Mouse (Mus musculus) neural tube, embryonic 14.5 days (tissue): ENCODE results near the gene Fut2. TPM values are rescaled to one million over a fixed set of nuclear protein-coding genes. Genes with fewer than 3 reads are reported as not detected.

ENCODE experiments used
- ATAC-seq: fragments of 200-750 bp; cut with Nextera tagmentation; 2 replicates; pipeline ENCODE4 v1.8.0; 2017; ENCODE audit warnings: low read depth, mild to moderate bottlenecking, moderate TSS enrichment, moderate library complexity
- H3K27ac ChIP-seq: fragments of 300-500 bp; sonication (generic); 2 replicates; pipeline ENCODE4 v1.5.1; 2014; ENCODE audit warnings: low read depth, mild to moderate bottlenecking, control low read depth, low read length, moderate library complexity, mixed read lengths
- H3K27me3 ChIP-seq: fragments of 300-500 bp; sonication (generic); 2 replicates; pipeline ENCODE4 v1.6.1; 2014; ENCODE audit warnings: low read length; ENCODE audit not compliant: control insufficient read depth, insufficient read depth
- H3K36me3 ChIP-seq: fragments of 300-500 bp; sonication (generic); 2 replicates; pipeline ENCODE4 v1.6.1; 2014; ENCODE audit warnings: low read length, mixed read lengths; ENCODE audit not compliant: control insufficient read depth, insufficient read depth
- H3K4me1 ChIP-seq: fragments of 300-500 bp; sonication (generic); 2 replicates; pipeline ENCODE4 v1.6.1; 2014; ENCODE audit warnings: low read length; ENCODE audit not compliant: control insufficient read depth, insufficient read depth
- H3K4me2 ChIP-seq: fragments of 300-500 bp; sonication (generic); 2 replicates; pipeline ENCODE4 v1.6.1; 2014; ENCODE audit warnings: mild to moderate bottlenecking, low read depth, low read length, control low read depth
- H3K4me3 ChIP-seq: fragments of 300-500 bp; sonication (generic); 2 replicates; pipeline ENCODE4 v1.5.1; 2014; ENCODE audit warnings: low read depth, low read length, control low read depth, mixed read lengths
- H3K9ac ChIP-seq: fragments of 300-500 bp; sonication (generic); replicated peaks from 2 replicates; pipeline ENCODE4 v1.6.1; 2014; ENCODE audit warnings: low read depth, mild to moderate bottlenecking, control low read depth, low read length, mixed read lengths
- H3K9me3 ChIP-seq: fragments of 300-500 bp; sonication (generic); 2 replicates; pipeline ENCODE4 v1.6.1; 2016; ENCODE audit warnings: low read length; ENCODE audit not compliant: control insufficient read depth
- WGBS: fragments of 180-500 bp; shearing (Covaris S2); extraction: QIAGEN DNeasy Blood & Tissue Kit; methylation state at CpG from one replicate; pipeline ENCODE4 v1.1.7; 2014; 5-methylcytosine and 5-hydroxymethylcytosine counted together
- polyA plus RNA-seq: library from polyadenylated mRNA; unstranded; fragments of >200 nt; fragmentation: Nextera tagmentation; extraction: Ambion mirVana; gene quantifications from 2 replicates; pipeline ENCODE4 v1.2.1, GENCODE M21; 2014

Fut2 gene
- polyA plus RNA-seq, 1 experiment from 2014 or later, result 0.51 TPM

- H3K4me1 ChIP-seq, result peaks cover 3% of the 10 kb centered on the region; the same call in 1 of the 2 replicates
- H3K27me3 ChIP-seq, result no peaks in the 10 kb centered on the region
- no peak overlapping the region for H3K4me3 ChIP-seq
- H3K36me3 ChIP-seq, result no peaks in the 10 kb centered on the region; the same call in 1 of the 2 replicates
- ATAC-seq, result no peak
- no peaks in the 10 kb centered on the region; the same call in 1 of the 2 replicates for H3K9me3 ChIP-seq
- H3K4me2 ChIP-seq, result no peak overlapping the region
- H3K27ac ChIP-seq, result no peak overlapping the region
- WGBS, result 87% methylated on average over 15 of the region's 15 CpGs
- no peak overlapping the region for H3K9ac ChIP-seq
Observed at GRCm38 (mm10) chr7:45635711-45636688, 30.2 kb downstream of the Fut2 start.

GRCm38 (mm10) chr7:45634946-45635681 lies 31.1 kb downstream of the Fut2 start:
- no peak overlapping the region for H3K4me2 ChIP-seq
- H3K27me3 ChIP-seq, result no peaks in the 10 kb centered on the region
- H3K4me3 ChIP-seq, result no peak overlapping the region
- ATAC-seq, result no peak
- H3K9ac ChIP-seq, result no peak overlapping the region
- H3K4me1 ChIP-seq, result peaks cover 3% of the 10 kb centered on the region; the same call in 1 of the 2 replicates
- 88% methylated on average over 11 of the region's 11 CpGs for WGBS
- no peak overlapping the region for H3K27ac ChIP-seq
- no peaks in the 10 kb centered on the region; the same call in 1 of the 2 replicates for H3K9me3 ChIP-seq
- H3K36me3 ChIP-seq, result no peaks in the 10 kb centered on the region; the same call in 1 of the 2 replicates

GRCm38 (mm10) chr7:45632499-45632898 lies 33.7 kb downstream of the Fut2 start:
- WGBS, result 19% methylated on average over 29 of the region's 35 CpGs
- peak overlapping the region; percentile 24 for H3K4me2 ChIP-seq
- H3K36me3 ChIP-seq, result no peaks in the 10 kb centered on the region; the same call in 1 of the 2 replicates
- H3K27me3 ChIP-seq, result no peaks in the 10 kb centered on the region
- no peak for ATAC-seq
- no peak overlapping the region for H3K27ac ChIP-seq
- H3K4me3 ChIP-seq, result 0 out of 2 replicates have a peak overlapping the region, but pooled peaks have one; percentile 5
- 0 out of 2 replicates have a peak, but pooled peaks cover 2% of the 10 kb centered on the region for H3K4me1 ChIP-seq
- no peaks in the 10 kb centered on the region; the same call in 1 of the 2 replicates for H3K9me3 ChIP-seq
- 0 out of 2 replicates have a peak overlapping the region, but pooled peaks have one; percentile 37 for H3K9ac ChIP-seq

- WGBS, result 72% methylated on average over 23 of the region's 23 CpGs
- Histone ChIP-seq H3K27me3 (no peaks in the 10 kb centered on the region), H3K36me3 (no peaks in the 10 kb centered on the region), H3K4me1 (0 out of 2 replicates have a peak, but pooled peaks cover 2% of the 10 kb centered on the region), H3K9ac (no peak overlapping the region), H3K9me3 (no peaks in the 10 kb centered on the region), H3K27ac (no peak overlapping the region), H3K4me2 (no peak overlapping the region), H3K4me3 (no peak overlapping the region)
- no peak for ATAC-seq
Observed at GRCm38 (mm10) chr7:45630064-45630907, 35.9 kb downstream of the Fut2 start.

GRCm38 (mm10) chr7:45628364-45629294 lies 37.6 kb downstream of the Fut2 start:
- Histone ChIP-seq H3K27me3 (no peaks in the 10 kb centered on the region), H3K4me1 (0 out of 2 replicates have a peak, but pooled peaks cover 2% of the 10 kb centered on the region), H3K36me3 (no peaks in the 10 kb centered on the region), H3K4me3 (peak overlapping the region; percentile 58), H3K27ac (peak overlapping the region; percentile 92), H3K4me2 (peak overlapping the region; percentile 83), H3K9me3 (no peaks in the 10 kb centered on the region), H3K9ac (peak overlapping the region; percentile 88)
- WGBS, result 1% methylated on average over 104 of the region's 105 CpGs
- ATAC-seq, result peak; percentile 85

- H3K27me3 ChIP-seq, result no peaks in the 10 kb centered on the region
- no peaks in the 10 kb centered on the region for H3K9me3 ChIP-seq
- WGBS, result 88% methylated on average over 8 of the region's 9 CpGs
- no peaks in the 10 kb centered on the region for H3K36me3 ChIP-seq
- peak within 1 kb of the TSS; percentile 58 for H3K4me3 ChIP-seq
- H3K27ac ChIP-seq, result peak within 1 kb of the TSS; percentile 92
- peak within 1 kb of the TSS; percentile 88 for H3K9ac ChIP-seq
- ATAC-seq, result no peak
- 0 out of 2 replicates have a peak, but pooled peaks cover 2% of the 10 kb centered on the region for H3K4me1 ChIP-seq
- peak within 1 kb of the TSS; percentile 83 for H3K4me2 ChIP-seq
Observed at GRCm38 (mm10) chr7:45627261-45627660, 38.9 kb downstream of the Fut2 start, which contains the start of gene Rasip1. Rasip1 (plus strand) TSS chr7:45627488.

- WGBS, result 94% methylated on average over 7 of the region's 7 CpGs
- no peak overlapping the region for H3K27ac ChIP-seq
Observed at GRCm38 (mm10) chr7:45626571-45627076, 39.6 kb downstream of the Fut2 start.

More at GRCm38 (mm10) chr7:45626571-45627076, 39.6 kb downstream of the Fut2 start:
- Histone ChIP-seq H3K9me3 (no peaks in the 10 kb centered on the region), H3K4me1 (0 out of 2 replicates have a peak, but pooled peaks cover 2% of the 10 kb centered on the region), H3K9ac (no peak overlapping the region), H3K36me3 (no peaks in the 10 kb centered on the region), H3K4me3 (no peak overlapping the region), H3K4me2 (no peak overlapping the region), H3K27me3 (no peaks in the 10 kb centered on the region)
- ATAC-seq, result no peak
